Mouse (Mus musculus) limb, embryonic 12.5 days (tissue): ENCODE measurements around the gene Arsb. TPM values are rescaled to one million over a fixed set of nuclear protein-coding genes. Genes with fewer than 3 reads are reported as not detected.

ENCODE experiments used
- ATAC-seq: fragments of 200-750 bp; cut with Nextera tagmentation; 2 replicates; pipeline ENCODE4 v1.8.0; 2017; ENCODE audit warnings: low read depth, moderate TSS enrichment; ENCODE audit not compliant: insufficient number of reproducible peaks, insufficient read depth, low FRiP score, low TSS enrichment
- H3K27ac ChIP-seq: fragments of 300-500 bp; sonication (generic); 2 replicates; pipeline ENCODE4 v1.5.1; 2016; ENCODE audit warnings: mild to moderate bottlenecking, moderate library complexity
- H3K27me3 ChIP-seq: fragments of 300-500 bp; sonication (generic); 2 replicates; pipeline ENCODE4 v1.6.1; 2016; ENCODE audit warnings: mild to moderate bottlenecking, moderate library complexity
- H3K36me3 ChIP-seq: fragments of 300-500 bp; sonication (generic); 2 replicates; pipeline ENCODE4 v1.6.1; 2016; ENCODE audit warnings: mild to moderate bottlenecking, moderate library complexity
- H3K4me1 ChIP-seq: fragments of 300-500 bp; sonication (generic); replicated peaks from 2 replicates; pipeline ENCODE4 v1.6.1; 2016
- H3K4me2 ChIP-seq: fragments of 300-500 bp; sonication (generic); 2 replicates; pipeline ENCODE4 v1.6.1; 2016; ENCODE audit warnings: mild to moderate bottlenecking, moderate library complexity
- H3K4me3 ChIP-seq: fragments of 300-500 bp; sonication (generic); replicated peaks from 2 replicates; pipeline ENCODE4 v1.5.1; 2016; ENCODE audit warnings: mild to moderate bottlenecking
- H3K9ac ChIP-seq: fragments of 300-500 bp; sonication (generic); replicated peaks from 2 replicates; pipeline ENCODE4 v1.6.1; 2016; ENCODE audit warnings: mild to moderate bottlenecking, moderate library complexity
- H3K9me3 ChIP-seq: fragments of 300-500 bp; sonication (generic); 2 replicates; pipeline ENCODE4 v1.6.1; 2016; ENCODE audit warnings: mild to moderate bottlenecking, moderate library complexity
- WGBS: fragments of 180-500 bp; shearing (Covaris S2); methylation state at CpG from one replicate; pipeline ENCODE4 v1.1.7; 2016; 5-methylcytosine and 5-hydroxymethylcytosine counted together
- polyA plus RNA-seq: library from polyadenylated mRNA; unstranded; fragments of >200 nt; fragmentation: Nextera tagmentation; extraction: Ambion mirVana; gene quantifications from 2 replicates; pipeline ENCODE4 v1.2.1, GENCODE M21; 2016

The Arsb gene
- polyA plus RNA-seq, 1 experiment from 2014 or later, result 7.9 TPM

GRCm38 (mm10) chr13:93866638-93867037 is 95.2 kb downstream of the Arsb start:
- H3K36me3 ChIP-seq, result peaks cover 7% of the 10 kb centered on the region; the same call in 1 of the 2 replicates
- H3K4me3 ChIP-seq, result no peak overlapping the region
- H3K4me1 ChIP-seq, result peaks cover 8% of the 10 kb centered on the region
- H3K4me2 ChIP-seq, result no peak overlapping the region
- no peak overlapping the region for H3K27ac ChIP-seq
- peaks cover 6% of the 10 kb centered on the region; the same call in 1 of the 2 replicates for H3K9me3 ChIP-seq
- no peak overlapping the region for H3K9ac ChIP-seq
- no peaks in the 10 kb centered on the region for H3K27me3 ChIP-seq
- 81% methylated on average over 5 of the region's 5 CpGs for WGBS
- ATAC-seq, result no peak

DNA sequence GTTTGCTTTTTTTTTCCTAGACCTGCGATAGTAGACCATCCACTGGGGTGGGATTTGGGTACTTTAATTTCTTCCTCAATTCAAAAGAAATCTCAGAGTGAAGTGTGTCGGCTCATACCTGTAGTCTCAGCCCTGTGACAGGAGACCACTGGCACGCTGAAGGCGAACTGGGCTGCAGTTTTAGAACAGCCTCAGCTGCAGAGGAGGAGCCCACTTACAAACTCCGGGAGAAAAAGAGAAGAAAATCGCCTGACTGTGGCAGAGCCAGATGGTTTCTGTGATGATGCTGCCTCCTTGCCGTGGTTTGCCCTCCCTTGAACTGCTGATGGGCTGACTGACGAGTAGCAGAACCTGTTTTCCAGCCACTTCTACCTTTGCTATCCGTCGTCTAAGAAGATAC is 100.3 kb downstream of the Arsb start:
- no peaks in the 10 kb centered on the region for H3K27me3 ChIP-seq
- H3K4me3 ChIP-seq, result no peak overlapping the region
- H3K9ac ChIP-seq, result no peak overlapping the region
- no peak for ATAC-seq
- no peaks in the 10 kb centered on the region for H3K4me1 ChIP-seq
- peaks cover 6% of the 10 kb centered on the region; the same call in 1 of the 2 replicates for H3K9me3 ChIP-seq
- H3K36me3 ChIP-seq, result peaks cover 7% of the 10 kb centered on the region; the same call in 1 of the 2 replicates
- H3K4me2 ChIP-seq, result no peak overlapping the region
- whole genome bisulfite sequencing, result 81% methylated on average over 10 of the region's 10 CpGs
- no peak overlapping the region for H3K27ac ChIP-seq

DNA sequence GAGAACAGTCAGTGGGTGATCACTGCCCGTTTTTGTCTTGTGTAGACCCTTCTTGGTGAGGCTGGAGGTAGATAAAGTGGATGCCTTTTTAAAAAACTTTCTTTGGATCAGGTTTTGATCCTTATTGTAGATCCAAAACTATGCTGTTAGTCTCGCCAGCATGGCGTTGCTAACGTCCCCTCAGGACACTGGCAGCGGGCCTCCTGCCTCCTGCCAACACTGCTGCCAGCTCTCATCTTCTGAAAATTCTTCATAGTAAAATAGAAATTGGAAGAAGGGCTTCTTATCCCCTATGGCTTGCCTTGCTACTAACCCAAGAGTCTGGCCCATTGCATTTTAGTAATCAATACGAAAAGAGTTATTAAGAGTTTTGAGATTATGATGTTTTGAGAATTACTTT is 101.2 kb downstream of the Arsb start:
- WGBS, result 91% methylated on average over 6 of the region's 6 CpGs
- peaks cover 6% of the 10 kb centered on the region; the same call in 1 of the 2 replicates for H3K9me3 ChIP-seq
- H3K27me3 ChIP-seq, result no peaks in the 10 kb centered on the region
- H3K4me2 ChIP-seq, result no peak overlapping the region
- H3K4me3 ChIP-seq, result no peak overlapping the region
- 0 out of 2 replicates have a peak, but pooled peaks cover 4% of the 10 kb centered on the region for H3K36me3 ChIP-seq
- no peaks in the 10 kb centered on the region for H3K4me1 ChIP-seq
- ATAC-seq, result no peak
- no peak overlapping the region for H3K27ac ChIP-seq
- no peak overlapping the region for H3K9ac ChIP-seq

GRCm38 (mm10) chr13:93877924-93878323 is 106.5 kb downstream of the Arsb start:
- 87% methylated on average over 2 of the region's 2 CpGs for WGBS
- Histone ChIP-seq H3K4me3 (no peak overlapping the region), H3K4me1 (peaks cover 5% of the 10 kb centered on the region), H3K4me2 (no peak overlapping the region), H3K9me3 (no peaks in the 10 kb centered on the region), H3K27ac (no peak overlapping the region), H3K9ac (no peak overlapping the region), H3K27me3 (no peaks in the 10 kb centered on the region), H3K36me3 (no peaks in the 10 kb centered on the region)
- no peak for ATAC-seq

DNA sequence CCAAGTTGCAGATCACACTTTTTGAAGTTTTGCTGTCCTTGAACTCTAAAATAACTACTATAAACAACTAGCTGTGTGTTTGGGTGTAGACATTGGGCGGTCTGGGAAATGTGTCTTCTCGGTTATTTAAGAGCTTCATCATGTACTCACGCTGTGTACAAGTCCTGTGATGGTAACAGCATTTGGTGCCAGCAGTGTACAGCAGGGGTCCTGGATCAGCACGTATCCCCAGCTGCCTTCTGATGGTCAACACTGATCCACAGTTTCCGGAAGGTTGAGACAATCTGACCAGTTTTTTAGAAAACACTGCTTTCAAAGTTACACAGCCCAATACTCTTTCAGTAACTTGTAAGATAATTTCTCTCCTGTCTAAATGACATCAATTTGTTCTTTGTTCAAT is 108.0 kb downstream of the Arsb start:
- Histone ChIP-seq H3K4me2 (no peak overlapping the region), H3K4me3 (no peak overlapping the region), H3K27ac (no peak overlapping the region), H3K9ac (no peak overlapping the region), H3K27me3 (no peaks in the 10 kb centered on the region), H3K9me3 (no peaks in the 10 kb centered on the region), H3K36me3 (no peaks in the 10 kb centered on the region), H3K4me1 (peaks cover 12% of the 10 kb centered on the region)
- 85% methylated on average over 5 of the region's 5 CpGs for WGBS
- ATAC-seq, result no peak

DNA sequence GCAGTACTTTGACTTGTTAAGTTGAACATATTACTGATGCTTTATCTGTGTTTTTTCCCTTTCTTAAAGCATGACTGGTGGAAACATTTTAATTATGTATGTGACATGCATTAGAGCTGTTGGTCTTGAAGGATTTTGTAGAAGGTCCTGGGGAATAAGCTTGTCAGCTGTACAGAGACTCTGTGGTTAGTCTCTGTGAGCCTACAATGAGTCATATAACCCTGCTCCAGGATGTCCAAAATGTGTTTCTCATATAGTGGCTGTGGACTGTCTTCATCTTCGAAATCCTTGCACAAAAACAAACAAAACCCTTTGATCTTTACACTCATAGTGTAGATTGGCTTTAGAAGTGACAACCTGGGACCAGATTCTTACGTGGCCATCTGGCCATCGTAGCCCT is 110.7 kb downstream of the Arsb start:
- Histone ChIP-seq H3K36me3 (no peaks in the 10 kb centered on the region), H3K4me1 (peaks cover 12% of the 10 kb centered on the region), H3K27ac (no peak overlapping the region), H3K9ac (no peak overlapping the region), H3K4me2 (no peak overlapping the region), H3K27me3 (no peaks in the 10 kb centered on the region), H3K4me3 (no peak overlapping the region), H3K9me3 (no peaks in the 10 kb centered on the region)
- ATAC-seq, result no peak
- WGBS, result 83% methylated on average over 3 of the region's 3 CpGs

DNA sequence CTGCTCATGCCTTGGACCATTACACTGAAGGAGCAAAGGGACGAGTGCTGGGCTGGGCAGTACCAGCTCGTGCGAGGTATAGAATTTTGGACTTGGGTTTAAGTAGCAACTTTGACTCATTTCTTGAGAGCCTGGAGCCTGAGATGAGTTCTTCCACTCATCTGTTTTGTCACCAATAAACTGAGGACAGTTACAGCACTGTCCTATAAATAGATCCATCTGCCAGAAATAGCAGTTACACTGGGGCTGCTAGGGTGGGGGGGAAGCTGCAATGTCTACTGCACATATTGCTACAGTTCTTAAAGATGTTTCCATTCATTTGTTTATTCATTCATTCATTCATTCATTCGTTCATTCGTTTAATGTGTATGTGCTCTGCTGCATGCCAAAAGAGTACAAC is 115.6 kb downstream of the Arsb start:
- no peaks in the 10 kb centered on the region for H3K36me3 ChIP-seq
- no peak for ATAC-seq
- H3K9ac ChIP-seq, result no peak overlapping the region
- no peak overlapping the region for H3K4me2 ChIP-seq
- no peaks in the 10 kb centered on the region for H3K9me3 ChIP-seq
- no peaks in the 10 kb centered on the region for H3K27me3 ChIP-seq
- H3K4me1 ChIP-seq, result peaks cover 23% of the 10 kb centered on the region
- 93% methylated on average over 5 of the region's 5 CpGs for WGBS
- H3K4me3 ChIP-seq, result no peak overlapping the region
- no peak overlapping the region for H3K27ac ChIP-seq

- 88% methylated on average over 2 of the region's 2 CpGs for WGBS
- 0 out of 2 replicates have a peak overlapping the region, but pooled peaks have one; percentile 59 for H3K27ac ChIP-seq
These were observed 116.8 kb downstream of the Arsb start for GRCm38 (mm10) chr13:93888196-93888595.

DNA sequence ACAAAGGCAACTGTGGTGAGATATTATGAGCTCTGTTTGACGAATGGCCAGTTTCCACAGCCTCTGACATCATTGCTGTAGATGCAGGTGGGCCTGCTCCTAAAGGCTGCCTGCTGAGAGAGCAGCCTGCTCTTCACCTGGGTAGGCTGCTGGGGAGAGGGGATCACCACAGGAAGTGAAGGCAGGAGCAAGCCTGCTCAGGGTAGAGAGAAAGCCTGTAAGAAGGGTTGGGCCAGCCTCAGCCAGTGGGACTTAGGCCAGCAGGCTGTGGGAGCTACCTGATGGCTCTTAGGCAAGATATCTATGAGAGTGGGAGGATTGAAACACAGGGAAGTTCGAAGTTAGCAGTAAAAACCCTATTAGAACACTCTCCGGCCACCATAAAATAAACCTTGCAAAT is 117.5 kb downstream of the Arsb start:
- Histone ChIP-seq H3K4me1 (peaks cover 11% of the 10 kb centered on the region), H3K4me2 (no peak overlapping the region), H3K27ac (peak overlapping the region; percentile 59; the same call in 1 of the 2 replicates), H3K36me3 (no peaks in the 10 kb centered on the region), H3K4me3 (no peak overlapping the region), H3K27me3 (no peaks in the 10 kb centered on the region), H3K9ac (no peak overlapping the region), H3K9me3 (no peaks in the 10 kb centered on the region)
- WGBS, result 70% methylated on average over 3 of the region's 3 CpGs
- ATAC-seq, result no peak

More at GRCm38 (mm10) chr13:93888196-93888595, 116.8 kb downstream of the Arsb start:
- Histone ChIP-seq H3K36me3 (no peaks in the 10 kb centered on the region), H3K4me3 (no peak overlapping the region), H3K27me3 (no peaks in the 10 kb centered on the region), H3K4me1 (peaks cover 15% of the 10 kb centered on the region), H3K9ac (no peak overlapping the region), H3K4me2 (no peak overlapping the region), H3K9me3 (no peaks in the 10 kb centered on the region)
- no peak for ATAC-seq

GRCm38 (mm10) chr13:93889991-93890390 is 118.6 kb downstream of the Arsb start:
- Histone ChIP-seq H3K4me3 (no peak overlapping the region), H3K9ac (no peak overlapping the region), H3K27ac (no peak overlapping the region), H3K27me3 (no peaks in the 10 kb centered on the region), H3K9me3 (no peaks in the 10 kb centered on the region), H3K4me2 (no peak overlapping the region), H3K4me1 (peaks cover 11% of the 10 kb centered on the region), H3K36me3 (no peaks in the 10 kb centered on the region)
- 62% methylated on average over 3 of the region's 3 CpGs for WGBS
- ATAC-seq, result no peak

GRCm38 (mm10) chr13:93891276-93891675 is 119.8 kb downstream of the Arsb start:
- Histone ChIP-seq H3K9ac (no peak overlapping the region), H3K36me3 (no peaks in the 10 kb centered on the region), H3K27ac (no peak overlapping the region), H3K4me3 (no peak overlapping the region), H3K4me2 (no peak overlapping the region), H3K9me3 (no peaks in the 10 kb centered on the region), H3K27me3 (no peaks in the 10 kb centered on the region), H3K4me1 (peaks cover 11% of the 10 kb centered on the region)
- 72% methylated on average over 6 of the region's 6 CpGs for WGBS
- ATAC-seq, result no peak

GRCm38 (mm10) chr13:93892101-93892500 is 120.7 kb downstream of the Arsb start:
- no peak for ATAC-seq
- Histone ChIP-seq H3K9me3 (no peaks in the 10 kb centered on the region), H3K4me3 (no peak overlapping the region), H3K4me1 (peaks cover 11% of the 10 kb centered on the region), H3K36me3 (no peaks in the 10 kb centered on the region), H3K27ac (no peak overlapping the region), H3K4me2 (no peak overlapping the region), H3K27me3 (no peaks in the 10 kb centered on the region), H3K9ac (no peak overlapping the region)
- 80% methylated on average over 7 of the region's 7 CpGs for WGBS
